Mouse (Mus musculus): ENCODE data around the gene Mgst2.
A peak's percentile ranks its signal among the peaks of the same experiment; 100 is the strongest.

Mgst2 gene

DNA sequence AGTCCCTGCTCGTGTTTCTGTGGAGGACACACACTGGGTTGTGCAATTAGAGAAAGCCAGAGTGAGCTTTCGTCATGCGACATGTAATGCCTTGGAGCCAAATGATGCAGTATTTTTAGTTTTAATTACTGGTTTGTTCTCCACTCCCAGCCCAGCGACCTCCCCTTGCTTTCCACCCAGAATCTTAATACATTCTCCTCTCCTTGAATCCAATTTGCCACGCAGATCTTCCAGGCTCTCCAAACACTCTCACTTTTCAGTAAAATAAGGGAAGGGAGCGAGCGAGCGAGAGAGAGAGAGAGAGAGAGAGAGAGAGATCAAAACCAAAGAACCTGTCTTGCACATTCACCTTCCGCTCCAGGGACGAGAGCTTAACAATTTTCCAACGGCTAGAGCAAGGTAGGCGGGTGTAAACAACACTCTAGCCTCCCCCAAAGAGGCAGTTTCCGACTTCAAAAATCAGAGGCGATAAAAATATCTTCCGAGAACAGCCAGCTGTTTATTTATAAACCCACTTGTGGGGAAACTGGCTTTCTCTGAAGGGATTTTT lies 40.6 kb downstream of the Mgst2 start:
- DNase-seq (ENCODE audit: extremely low read depth, low read depth, low spot score): no peak

DNA sequence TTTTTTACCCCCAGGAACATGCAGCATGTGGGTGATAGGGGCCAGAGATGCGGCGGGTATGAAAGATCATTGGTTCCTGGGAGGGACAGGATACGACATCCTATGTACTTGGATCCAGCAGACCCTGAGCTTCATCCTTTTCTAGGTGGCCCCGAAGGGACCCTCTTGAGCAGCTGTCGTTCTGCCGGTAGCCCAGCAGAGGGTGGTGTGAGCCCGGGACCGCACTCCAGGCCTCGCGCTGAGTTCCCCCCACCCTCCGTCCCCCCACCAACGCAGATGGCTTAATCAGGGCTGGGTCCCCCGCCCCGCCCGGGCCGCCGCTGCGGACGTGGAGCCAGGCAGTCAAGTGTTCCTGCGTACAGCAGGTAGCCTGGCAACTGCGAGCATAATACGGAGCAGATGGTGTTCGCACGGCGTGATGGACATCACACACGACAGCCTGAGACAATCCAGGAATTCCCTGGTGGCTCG lies 41.2 kb downstream of the Mgst2 start:
- DNase-seq (ENCODE audit: extremely low read depth, low read depth, low spot score): no peak

DNA sequence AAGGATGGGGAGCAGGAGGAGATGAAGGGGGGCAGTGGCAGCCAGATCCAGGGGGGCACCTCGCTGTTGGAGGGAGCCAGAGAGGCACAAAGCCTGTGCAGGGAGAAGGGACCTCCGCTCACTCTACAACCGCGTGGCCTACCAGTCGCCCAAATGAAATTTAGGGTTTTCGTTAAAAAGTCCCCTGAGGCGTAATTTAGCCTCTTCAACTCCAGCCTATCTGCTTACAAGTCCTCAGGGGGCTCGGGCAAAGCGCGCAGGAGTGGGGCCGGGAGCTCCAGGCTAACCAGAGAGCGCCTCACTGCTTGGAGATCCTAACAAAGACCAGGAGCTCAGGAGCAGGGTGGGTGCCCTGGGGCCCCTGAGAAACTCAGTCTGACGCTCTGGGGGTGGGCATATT lies 41.8 kb downstream of the Mgst2 start:
- no peak for DNase-seq (ENCODE audit: extremely low read depth, low read depth, low spot score)

DNA sequence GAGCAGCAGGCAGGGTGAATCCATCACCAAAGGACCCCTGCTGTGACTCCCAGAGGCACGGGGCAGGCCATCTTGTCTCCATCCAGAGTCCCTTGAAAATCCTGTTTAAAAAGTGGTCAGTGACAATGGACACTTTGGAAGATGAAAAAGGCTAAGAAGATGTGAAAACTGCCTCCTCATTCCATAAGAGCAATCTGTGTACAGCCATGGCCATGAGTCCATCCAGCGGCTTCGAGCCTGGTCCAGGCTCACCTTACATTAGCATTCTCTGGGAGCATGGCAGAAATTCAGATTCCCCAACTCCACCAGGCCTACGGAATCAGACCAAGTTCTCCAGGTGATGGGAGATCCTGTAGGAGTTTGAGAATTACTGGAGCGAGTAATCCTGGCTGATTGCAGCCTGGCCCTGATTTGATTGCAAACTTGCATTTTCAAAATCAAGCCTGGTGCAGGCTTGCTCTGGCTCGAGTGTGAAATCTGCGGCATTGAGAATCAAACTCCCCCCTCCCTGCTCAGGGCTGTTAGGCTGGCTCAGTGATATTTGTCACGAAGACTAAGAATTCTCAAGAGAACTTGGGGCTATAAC lies 42.6 kb downstream of the Mgst2 start:
- DNase-seq (ENCODE audit: extremely low read depth, low read depth, low spot score): no peak

DNA sequence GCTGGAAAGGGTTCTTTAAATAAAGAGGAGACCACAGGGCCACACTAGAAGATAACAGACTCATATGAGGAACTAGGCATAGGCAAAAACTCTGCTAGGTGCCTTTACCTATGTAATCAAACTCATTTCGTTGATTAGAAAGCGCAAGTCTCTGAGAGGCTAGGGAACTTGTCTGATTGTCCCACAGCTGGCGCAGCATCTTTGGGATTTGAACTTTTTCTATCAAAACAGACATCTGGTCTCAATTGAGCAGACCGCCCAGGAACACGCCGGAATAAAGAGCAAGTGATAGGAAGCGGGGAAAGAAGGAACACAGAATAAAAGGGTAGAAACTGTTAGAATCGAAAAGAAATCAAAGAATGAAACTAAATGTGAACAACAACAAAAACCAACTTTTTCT lies 43.3 kb downstream of the Mgst2 start:
- DNase-seq (ENCODE audit: extremely low read depth, low read depth, low spot score): no peak

DNA sequence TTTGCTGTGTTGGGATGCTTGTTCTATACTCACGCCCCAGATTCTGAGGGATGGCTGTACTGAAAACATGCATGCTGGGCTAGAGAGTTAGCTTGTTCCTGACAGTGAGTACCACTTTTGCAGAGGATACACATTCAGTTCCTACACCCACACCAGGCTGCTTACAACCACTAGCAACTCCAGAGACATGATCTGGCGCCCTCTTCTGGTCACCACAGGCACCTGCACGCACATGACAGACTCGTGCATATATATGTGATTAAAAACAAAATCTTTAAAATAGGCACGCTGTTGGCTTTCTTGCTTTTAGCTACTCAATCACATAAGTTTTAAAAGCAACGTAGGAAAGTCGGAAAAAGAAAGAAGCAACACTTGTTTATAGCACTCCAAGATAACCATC lies 45.1 kb downstream of the Mgst2 start:
- DNase-seq (ENCODE audit: extremely low read depth, low read depth, low spot score): no peak

DNA sequence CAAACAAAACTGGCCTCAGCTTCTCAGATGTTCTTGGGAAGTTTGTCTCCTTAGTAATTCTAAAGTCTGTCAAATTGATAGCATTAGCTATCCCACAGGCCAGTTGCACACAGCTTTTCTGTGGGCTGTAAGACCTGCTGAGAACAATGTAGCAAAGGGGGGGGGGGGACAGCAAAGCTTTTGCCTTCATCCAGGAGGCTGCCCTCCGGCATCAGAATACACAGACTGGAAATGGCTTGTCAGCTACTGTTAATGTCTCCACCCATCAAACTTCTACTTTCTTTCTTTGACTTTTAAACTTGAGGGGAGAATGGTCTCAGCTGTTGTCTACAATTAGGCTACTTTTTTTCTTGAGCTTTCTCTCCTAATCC lies 48.2 kb downstream of the Mgst2 start:
- no peak for DNase-seq (ENCODE audit: extremely low read depth, low read depth, low spot score)

DNA sequence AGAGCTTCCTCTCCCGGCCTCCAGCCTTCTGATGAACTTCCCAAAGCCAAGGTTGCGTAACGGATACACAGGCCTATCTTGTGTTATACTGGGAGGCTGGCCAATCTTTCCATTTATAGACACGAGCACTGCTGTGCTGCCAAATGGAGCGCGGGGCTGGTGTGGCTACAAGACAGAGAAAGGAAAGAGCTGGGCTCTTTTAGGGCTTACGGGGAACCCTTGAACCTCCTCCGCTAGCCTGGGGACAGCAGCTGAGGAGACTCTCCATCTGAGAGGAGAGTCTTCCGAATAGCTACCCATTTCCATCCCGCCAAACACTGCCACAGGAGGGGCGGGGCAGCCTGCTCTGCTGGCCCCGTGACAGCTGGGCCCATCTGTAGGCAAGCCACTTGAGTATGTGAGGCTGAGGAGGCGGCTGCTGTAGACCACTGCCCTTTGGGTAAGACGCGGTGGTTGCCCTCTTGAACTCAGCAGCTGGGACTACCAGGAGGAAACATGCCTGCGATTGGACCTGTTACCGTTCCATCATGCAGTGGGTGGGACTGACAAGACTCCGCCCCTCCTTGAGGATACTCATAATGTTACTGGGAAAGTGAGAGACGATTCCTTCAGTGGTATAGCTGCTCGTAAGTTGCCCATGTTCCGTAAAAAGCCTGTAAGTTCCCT lies 48.7 kb downstream of the Mgst2 start:
- peak; percentile 84 for DNase-seq (ENCODE audit: extremely low read depth, low read depth, low spot score)

DNA sequence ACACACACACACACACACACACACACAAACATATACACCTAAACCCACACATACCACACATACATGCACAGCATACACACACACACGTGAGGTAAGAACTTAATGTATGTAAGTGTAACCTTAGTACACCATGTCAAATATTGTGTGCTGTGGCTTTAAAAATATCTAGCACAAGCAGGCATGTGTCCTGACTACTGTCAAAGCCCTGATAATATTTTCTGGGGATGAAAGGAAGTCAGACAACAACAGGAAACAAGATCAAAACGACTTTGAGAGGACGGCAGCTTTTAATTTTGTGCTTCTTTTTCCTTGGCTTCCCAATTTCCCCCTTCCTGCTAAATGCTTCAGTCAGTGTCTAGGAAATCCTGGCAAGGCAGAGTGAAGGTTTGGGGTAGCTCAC lies 52.2 kb downstream of the Mgst2 start:
- DNase-seq (ENCODE audit: extremely low read depth, low read depth, low spot score): no peak

DNA sequence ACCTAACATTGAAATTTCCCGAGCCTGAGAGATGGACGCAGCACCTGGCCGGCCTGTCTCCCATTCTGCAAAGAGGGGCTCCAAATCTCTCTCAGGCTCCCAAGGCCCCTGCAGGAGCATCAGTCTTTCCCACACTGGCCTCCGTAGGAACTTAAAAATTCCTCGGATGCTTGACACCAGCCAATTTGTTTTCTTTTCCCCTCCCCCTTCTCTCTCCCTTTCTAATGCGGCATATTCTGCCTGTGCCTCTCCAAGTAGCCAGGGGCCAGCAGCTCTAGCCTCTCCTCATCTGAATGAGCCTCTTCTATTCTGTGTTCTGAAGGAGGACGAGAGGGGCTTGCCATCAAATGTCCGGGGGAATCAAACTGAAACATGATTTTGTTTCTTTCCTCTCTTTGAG lies 53.1 kb downstream of the Mgst2 start:
- DNase-seq (ENCODE audit: extremely low read depth, low read depth, low spot score): no peak

DNA sequence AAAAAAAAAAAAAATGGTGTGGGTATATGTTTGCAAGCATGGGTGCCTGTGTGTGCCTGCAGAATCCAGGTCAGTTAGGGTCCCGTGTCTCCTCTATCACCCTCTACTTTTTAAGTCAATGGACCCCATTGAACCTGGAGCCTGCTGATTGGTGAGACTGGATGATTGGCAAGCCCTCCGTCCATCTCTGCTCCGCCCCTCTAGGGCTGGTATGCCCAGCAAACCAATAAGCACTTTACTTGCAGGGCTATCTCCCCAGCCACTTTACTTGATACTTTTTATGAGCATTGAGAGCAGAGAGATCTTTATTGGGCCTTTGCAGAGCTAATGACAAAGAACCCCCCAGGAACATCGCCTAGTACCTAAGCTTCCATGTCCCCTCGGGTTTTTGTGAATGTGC lies 54.3 kb downstream of the Mgst2 start:
- DNase-seq (ENCODE audit: extremely low read depth, low read depth, low spot score): no peak

DNA sequence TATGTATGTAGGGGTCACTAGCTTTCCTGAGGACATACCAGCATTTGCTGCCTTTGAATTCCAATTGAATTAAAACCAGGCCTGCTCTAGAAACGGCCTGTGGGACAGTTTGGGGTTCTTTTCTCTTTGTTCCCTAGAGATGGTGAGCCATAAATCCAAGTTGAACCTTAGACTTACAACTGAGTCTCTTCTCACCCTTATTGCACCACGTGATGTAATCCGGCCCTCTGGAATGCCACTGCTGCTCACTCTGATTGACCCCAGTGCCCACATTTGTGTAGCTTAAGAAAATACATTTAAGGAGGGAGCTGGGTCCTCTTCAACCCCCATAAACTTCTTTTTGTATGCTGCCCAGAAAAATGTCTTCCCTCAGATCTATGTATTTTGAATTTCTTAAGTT lies 57.3 kb downstream of the Mgst2 start:
- no peak for DNase-seq (ENCODE audit: extremely low read depth, low read depth, low spot score)

DNA sequence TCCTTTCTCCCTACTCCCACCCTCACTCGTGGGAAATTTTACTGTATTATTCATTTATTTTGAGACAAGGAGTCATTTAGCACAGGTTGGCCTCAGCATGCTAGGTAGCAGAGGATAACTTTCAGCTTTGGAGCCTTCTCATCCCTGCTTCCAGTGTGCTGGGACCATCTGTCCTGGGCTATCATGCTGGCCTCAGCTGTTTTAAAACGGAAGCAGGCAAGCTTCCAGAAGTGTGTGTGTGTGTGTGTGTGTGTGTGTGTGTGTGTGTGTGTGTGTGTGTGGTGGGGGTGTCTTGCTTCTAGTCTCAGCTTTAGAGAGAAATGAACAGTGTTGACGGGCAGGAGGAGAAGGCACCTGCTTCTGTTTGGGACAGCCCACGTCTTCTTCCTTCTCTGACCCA lies 57.7 kb downstream of the Mgst2 start:
- DNase-seq (ENCODE audit: extremely low read depth, low read depth, low spot score): no peak

DNA sequence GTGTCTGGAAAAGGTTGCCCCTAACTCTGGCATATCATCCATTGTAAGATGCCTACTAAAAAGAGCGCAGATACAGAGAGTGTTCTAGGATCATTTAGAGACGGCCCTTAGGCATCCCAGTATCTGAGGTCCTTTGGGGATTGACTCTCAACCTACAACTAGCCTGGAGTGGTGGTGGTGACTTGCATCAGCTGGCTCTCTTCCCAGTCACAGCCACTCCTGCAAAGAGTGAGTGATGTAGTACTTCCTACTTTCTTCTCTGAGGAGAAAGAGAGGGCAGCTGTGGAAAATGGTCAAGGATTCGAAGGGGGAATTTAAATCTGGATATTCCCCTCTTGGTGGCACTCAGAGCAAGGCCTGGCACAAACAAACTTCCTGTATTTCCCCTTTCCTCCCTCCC lies 59.2 kb downstream of the Mgst2 start:
- no peak for DNase-seq (ENCODE audit: extremely low read depth, low read depth, low spot score)

DNA sequence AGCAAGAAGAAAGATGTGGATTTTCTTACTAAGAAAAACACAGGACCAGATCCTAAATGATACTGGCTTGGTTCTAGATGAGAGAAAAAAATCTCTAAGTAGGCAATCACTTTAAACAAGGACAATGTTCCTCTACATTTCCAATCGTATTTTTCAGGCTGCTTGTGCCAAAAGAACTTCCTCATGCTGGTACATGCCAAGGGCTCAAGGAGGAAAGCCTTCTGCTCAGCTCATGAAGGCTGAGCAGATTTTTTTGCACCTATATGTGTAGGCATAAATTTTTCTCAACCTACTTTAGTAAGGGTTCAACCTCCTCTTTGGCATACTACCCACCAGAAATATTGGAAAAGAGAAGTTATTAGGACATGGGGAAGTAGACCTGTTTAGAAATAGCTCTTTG lies 59.8 kb downstream of the Mgst2 start:
- no peak for DNase-seq (ENCODE audit: extremely low read depth, low read depth, low spot score)

DNA sequence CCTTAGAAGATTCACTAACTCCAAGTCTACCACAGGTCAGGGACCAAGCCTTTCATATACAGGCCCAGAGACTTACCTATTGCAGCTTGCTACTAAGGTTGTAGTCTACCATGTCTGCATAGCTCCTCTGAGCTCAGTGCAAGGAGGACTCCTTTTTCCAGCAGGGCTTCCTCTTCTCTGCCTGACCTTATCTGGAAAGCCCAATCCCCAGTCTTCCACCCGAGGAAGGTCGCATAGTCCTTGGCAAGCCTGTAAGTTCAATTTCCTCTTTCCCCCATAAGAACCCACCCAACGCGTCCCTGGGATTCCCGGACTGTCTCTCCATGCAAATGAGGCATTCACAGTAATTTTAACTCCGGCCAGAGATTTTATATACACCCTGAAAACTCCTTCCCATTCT lies 66.1 kb downstream of the Mgst2 start:
- no peak for DNase-seq (ENCODE audit: extremely low read depth, low read depth, low spot score)

DNA sequence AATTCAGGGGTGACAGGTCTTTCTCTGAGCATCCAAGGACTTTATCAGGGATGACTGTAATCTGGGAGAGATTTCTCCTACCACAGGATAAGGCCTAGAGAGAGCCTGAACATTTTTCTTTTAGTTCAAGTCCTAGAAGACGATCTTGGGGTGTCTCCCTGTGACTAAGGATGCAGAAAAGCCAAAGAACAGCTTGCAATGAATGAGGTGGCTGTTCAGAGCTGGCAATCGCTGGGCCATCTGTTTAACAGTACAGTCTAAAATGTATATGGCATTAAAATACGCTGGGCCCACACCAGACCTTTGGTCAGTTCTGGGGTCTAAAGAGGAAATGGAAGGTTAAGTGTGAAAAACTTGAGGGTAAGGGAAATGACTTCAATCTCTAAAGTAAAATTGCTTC lies 67.3 kb downstream of the Mgst2 start:
- DNase-seq (ENCODE audit: extremely low read depth, low read depth, low spot score): no peak

DNA sequence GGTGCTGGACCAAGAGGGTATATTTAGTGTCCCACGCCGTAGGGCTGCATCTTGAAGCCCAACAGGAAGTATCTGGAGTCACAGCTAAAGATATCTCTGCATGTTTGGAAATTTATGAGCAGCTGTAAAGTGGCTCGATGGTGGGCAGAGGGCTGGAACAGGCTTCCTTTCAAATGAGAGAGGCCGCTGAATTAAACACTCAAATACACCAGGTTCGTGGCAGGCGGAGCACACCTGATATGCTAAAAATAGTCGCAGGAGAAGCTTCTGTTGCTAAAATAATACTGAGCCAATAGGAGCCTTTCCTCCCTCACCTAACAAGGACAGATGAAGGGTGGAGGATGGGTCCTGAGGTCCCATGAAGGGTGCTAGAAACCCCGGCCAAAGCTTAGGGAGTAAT lies 67.8 kb downstream of the Mgst2 start:
- DNase-seq (ENCODE audit: extremely low read depth, low read depth, low spot score): no peak

DNA sequence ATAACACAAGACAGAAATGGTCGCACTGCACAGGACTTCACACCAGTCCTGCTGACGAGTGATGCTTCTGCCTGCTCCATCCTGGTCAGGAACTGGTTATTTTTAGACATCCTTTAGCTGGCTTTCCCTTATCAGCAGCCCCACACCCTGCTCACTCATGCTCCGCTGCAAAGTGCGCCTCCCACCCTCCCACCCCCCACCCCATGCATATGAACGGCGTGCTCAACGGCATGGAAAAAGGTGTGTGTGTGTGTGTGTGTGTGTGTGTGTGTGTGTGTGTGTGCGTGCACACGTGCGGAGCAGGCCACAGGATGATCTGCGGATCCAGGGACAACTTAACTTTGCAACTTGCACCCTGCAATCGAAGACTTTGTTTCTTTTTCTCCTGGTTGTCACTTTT lies 68.3 kb downstream of the Mgst2 start:
- no peak for DNase-seq (ENCODE audit: extremely low read depth, low read depth, low spot score)

DNA sequence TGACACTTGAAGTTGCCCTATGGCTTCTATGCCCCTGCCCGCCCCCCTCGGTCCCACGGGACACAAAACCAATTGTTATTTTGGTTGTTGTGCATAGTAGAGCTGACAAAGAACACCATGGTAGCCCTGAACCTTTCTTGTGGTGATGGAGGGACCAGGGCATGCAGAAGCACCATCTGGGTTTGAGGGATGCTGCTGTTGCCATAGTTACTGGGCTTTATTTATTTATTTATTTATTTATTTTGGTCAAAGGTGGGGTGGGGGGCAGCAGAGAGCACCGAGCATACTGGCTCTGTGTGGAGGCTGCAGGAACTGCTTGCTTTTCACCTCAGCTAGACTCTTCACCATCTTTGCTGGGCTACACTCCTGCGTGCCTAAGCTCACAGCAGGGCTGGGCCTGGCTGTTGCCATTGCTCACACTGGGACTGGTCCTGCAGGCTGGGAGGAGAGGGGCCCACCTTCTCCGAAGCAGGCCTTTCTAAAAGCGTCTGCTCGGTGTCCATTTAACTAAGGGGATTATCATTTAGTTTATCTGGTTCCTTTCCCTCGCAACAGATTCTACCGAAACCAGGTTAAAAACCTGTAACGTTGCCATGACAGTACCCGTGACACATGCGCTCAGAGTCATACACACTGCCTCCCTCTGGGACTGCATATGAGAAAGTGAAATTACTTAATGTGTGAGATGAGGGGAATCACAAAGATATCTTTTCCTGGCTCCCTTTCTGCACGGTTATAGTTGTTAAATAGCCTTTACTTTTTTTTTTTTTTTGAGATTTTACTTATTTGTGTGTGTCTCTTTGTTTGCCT lies 69.2 kb downstream of the Mgst2 start:
- no peak for DNase-seq (ENCODE audit: extremely low read depth, low read depth, low spot score)

DNA sequence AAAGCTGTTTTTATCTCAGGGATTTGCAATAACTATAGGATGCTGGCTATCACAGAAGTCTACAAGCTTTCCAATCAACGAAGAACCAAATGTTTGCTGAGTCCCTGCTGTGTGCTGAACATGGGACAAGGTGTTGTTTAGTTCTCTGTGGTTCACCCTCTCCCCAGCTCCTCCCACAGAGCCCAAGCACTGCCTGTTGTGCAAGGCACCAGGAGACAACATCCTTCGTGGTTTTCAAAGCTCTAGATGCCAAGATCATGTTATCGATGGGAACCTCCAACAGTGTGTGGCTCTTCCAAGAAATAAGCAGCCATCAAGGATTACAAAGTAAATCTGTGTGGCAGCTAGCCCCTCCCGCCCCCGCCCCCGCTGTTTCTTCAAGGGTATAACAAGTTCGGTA lies 70.5 kb downstream of the Mgst2 start:
- DNase-seq (ENCODE audit: extremely low read depth, low read depth, low spot score): no peak
